Mouse (Mus musculus) adrenal gland (tissue): ENCODE data around the gene A2ml1.
"Not testable (repeated sequence)": the region's sequence is repeated elsewhere in the genome, so short reads cannot be mapped to it uniquely, and the experiment has no call there.

Source experiments
- intact Hi-C: fragments of 180-260 bp; cut with DNase I; formaldehyde crosslinking; loops from one replicate; pipeline ENCODE4 v1.15.1; 2025
- long read RNA-seq, 2 experiments: library from polyadenylated mRNA; unstranded; transcript quantifications; one replicate each; pipeline ENCODE4 v2.0.0; 2020; ENCODE audit warnings: borderline replicate concordance in 1 of 2; ENCODE audit not compliant: insufficient replicate concordance in 1 of 2

The A2ml1 gene
- long read RNA-seq, experiment 1: 0 reads
- long read RNA-seq, experiment 2: 0 reads

GRCm38 (mm10) chr6:128581508-128581907 is at the start of gene A2ml1:
TSS of gene A2ml1 (minus strand) at chr6:128581608.
- intact Hi-C loops: no loop called here

DNA sequence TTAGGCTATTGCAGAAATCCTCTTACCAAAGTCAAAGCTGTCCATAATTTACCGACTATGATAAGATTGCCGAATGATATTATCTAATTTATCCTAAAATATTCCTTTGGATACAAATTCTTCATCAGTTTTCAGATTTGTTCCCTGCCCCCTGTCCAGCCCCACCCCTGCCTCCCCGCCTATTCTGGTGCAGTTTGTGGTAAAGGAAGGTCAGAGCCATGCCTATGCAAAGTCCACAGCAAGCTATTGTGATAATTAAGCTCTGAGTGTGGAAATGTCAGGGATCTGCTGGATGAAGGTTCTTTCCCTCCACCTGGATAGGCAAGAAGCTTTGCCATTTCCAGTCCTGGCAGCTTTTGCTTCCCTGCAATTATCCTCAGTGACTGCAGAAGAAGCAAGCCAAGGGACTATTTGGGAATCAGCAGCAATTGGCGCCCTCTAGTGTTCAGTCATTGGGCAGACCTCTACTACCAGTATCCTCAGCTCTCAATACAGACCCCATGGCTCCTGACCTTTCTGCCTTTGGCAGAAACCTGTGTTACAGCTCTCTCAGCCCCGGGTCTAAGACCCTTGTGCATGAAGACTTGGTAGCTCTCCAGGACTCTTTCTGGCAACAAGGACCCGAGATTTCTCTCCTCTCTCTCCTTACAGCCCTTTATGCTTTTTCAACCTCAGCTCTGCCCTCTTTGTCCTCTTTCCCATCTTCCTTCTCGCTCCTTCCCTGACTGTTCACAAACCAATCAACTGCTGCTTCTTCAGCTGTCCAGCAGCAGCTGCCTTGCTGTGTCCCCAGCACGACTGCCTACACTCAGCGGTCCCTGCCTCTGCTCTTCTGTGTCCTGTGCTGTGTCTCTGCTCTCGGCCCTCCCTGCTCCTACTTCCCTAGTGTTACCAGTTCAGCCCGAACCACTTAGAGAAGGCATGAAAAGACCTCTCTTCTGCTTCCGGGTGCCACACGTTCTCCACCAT is 48.6 kb upstream of the A2ml1 start:
- intact Hi-C loops: not testable (repeated sequence)

- intact Hi-C loops: not testable (repeated sequence)
Measured at GRCm38 (mm10) chr6:128625246-128625645, 43.8 kb upstream of the A2ml1 start.

DNA sequence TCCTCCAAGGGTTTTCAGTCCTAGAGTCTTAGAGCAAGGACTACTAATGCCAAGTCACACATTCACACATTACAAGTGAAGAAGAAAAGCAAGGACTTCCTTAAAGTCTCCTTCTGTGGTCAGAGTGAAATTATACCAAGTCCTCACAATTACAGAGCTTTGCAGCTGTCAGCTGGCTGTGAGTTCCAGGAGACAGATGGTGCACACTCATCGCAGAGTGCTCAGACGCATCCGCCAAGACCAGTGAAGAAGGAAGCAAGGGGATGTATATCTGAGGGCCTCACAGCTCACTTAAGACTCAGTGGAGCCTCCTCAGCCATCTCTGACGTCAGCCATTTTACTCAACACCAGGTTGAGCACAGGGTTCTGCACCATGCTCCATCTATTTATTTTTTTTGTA is 43.0 kb upstream of the A2ml1 start:
- intact Hi-C loops: no loop called here

- intact Hi-C loops: not testable (repeated sequence)
Measured at GRCm38 (mm10) chr6:128623433-128623832, 42.0 kb upstream of the A2ml1 start, which contains the start of gene Klrb1a. TSS of gene Klrb1a (minus strand) at chr6:128623533.

DNA sequence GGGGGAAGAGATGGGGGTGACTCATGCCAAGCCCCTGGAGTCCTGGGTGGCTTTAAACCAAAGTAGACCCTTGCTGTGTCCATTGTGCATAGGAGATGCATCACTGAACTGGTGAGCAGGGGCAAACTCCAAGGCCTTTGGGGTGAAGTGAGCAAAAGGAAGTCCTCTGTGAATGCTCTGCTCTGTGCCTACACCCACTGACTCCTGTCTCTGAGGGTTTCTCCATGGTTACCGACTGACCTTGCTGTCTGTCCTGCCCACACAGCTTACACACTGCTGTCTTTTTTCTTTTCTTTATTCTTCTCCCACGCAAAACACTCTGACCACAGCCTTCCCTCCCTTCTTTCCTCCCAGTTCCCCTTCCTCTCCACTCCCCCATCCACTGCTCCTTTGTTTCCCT is 41.3 kb upstream of the A2ml1 start:
- intact Hi-C loops: no loop called here

- intact Hi-C loops: no loop called here
Measured at GRCm38 (mm10) chr6:128606350-128606749, 24.9 kb upstream of the A2ml1 start.

DNA sequence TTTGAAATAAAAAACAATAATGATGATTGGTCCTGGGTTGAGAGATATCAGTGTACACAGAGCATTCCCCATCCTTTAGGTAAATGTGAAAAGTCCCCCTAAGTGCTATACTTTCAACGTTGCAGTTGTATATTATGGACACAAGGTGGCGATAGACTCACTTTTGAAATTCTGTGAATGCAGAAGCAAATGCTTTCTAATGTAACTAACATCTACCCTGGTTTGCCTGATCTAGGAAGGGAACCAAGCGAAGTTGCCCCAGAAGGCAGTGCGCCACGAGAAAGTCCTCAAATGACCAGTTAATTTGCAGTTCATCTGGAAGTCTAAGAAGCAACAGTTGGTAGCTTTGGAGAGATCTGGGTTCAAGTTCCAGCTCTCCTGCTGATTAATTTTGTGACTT is 23.1 kb upstream of the A2ml1 start:
- intact Hi-C loops: no loop called here

DNA sequence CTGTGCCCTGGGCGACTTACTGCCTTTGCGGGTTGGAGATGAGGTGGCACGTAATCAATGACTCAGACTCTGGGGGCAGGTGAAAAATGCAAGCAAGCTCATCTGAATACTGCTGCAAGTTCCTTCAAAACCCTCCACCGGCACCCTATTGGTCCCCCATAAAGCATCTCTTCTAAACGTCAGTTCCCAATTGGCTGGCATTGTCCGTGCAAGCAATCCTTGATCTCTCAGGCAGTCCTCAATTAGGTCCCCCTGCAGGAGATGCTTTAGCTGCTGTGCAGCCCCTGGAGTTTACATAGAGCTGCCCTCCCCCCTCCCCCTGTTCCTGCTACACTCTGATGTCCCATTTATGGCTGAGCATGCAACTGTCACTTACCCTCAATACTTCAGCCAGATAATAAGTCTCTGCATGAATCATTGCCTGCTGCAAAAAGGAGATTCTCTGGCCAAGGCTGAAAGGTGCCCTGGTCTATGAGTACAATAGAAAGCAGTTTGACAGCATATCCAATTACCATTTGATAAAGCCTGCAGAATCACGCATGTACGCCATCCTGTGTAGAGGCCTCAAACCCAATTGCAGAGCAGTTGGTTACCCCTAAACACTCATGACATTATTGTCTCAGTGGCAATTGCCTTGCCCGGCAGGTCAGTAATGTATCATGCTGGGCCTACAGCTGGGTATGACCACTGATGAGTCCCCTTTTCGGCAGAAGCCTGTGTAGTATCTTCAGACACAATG is 21.2 kb upstream of the A2ml1 start:
- intact Hi-C loops: no loop called here

- intact Hi-C loops: no loop called here
Measured at GRCm38 (mm10) chr6:128602026-128602425, 20.6 kb upstream of the A2ml1 start.

GRCm38 (mm10) chr6:128599555-128599954 is 18.1 kb upstream of the A2ml1 start:
- intact Hi-C loops: no loop called here

- intact Hi-C loops: no loop called here
Measured at GRCm38 (mm10) chr6:128598256-128599047, 17.0 kb upstream of the A2ml1 start.

- intact Hi-C loops: no loop called here
Measured at GRCm38 (mm10) chr6:128597121-128597522, 15.7 kb upstream of the A2ml1 start.

DNA sequence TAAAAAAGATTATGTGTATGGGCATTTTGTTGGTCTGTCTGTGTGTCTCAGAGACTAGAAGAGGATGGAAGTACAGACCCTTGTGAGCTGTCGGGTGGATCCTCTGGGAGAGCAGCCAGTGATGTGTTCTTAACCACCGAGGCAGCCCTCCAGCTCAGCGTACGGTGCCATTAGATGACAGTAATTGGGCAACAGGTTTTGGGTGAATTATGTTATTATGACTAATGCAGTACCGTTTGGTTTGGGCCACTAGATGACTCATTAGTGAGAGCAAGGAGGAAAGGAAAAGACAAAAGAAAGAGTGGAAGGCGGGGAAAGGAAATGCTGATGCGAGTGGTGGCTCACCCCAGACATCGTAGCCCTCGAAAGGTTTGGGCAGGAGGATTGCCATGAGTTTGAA is 13.2 kb upstream of the A2ml1 start:
- intact Hi-C loops: no loop called here

DNA sequence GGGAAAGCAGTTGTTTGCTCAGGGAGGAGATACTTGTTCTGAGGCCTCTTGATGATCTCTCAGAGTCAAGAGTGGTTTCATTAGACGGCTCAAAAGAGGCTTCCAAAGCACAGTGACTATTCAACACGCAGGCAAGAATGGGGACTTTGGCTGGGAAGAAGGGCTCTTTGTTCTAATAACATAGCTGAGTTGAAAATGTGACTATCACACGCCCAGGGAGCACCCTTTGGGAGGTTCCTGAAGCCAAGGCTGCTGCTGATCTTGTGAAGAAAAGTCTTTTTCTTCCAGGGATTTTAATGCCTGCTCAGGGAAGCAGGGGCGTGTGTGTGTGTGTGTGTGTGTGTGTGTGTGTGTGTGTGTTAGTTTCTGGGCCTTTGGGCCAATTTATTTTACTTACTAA is 8.0 kb upstream of the A2ml1 start:
- intact Hi-C loops: no loop called here

DNA sequence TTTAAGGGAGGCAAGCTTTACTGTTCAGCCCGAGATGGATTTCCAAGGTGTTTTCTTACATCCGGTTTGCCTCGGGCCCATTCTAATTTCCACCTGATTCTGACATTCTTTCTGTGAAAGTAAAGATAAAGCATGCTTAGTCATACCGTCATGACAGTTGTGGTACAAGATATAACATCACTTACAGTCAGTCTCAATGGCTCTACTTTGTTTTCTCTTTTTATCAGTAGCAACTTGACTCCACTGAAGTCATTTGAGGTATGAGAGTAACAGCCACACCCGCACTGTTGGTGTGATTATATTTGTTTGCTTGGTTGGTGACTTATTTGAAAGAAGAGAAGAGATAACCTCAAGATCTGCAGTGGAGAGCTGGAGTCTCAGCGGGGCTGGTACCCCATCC is 6.2 kb upstream of the A2ml1 start:
- intact Hi-C loops: no loop called here

- intact Hi-C loops: no loop called here
Measured at GRCm38 (mm10) chr6:128585642-128586245, 4.3 kb upstream of the A2ml1 start.

- intact Hi-C loops: no loop called here
Measured at GRCm38 (mm10) chr6:128584070-128584660, 2.8 kb upstream of the A2ml1 start.

GRCm38 (mm10) chr6:128577301-128577700 is 4.1 kb downstream of the A2ml1 start:
- intact Hi-C loops: no loop called here

GRCm38 (mm10) chr6:128566589-128566988 is 14.8 kb downstream of the A2ml1 start:
- intact Hi-C loops: no loop called here

GRCm38 (mm10) chr6:128554049-128554448 is 27.4 kb downstream of the A2ml1 start:
- intact Hi-C loops: no loop called here
